Mouse (Mus musculus): Measurements from ENCODE around the gene Gdf15. TPM values are rescaled to one million over a fixed set of nuclear protein-coding genes. Genes with fewer than 3 reads are reported as not detected.

The Gdf15 gene
- total and polyA plus RNA-seq, 3 experiments, result 0.03 TPM; not detected in 2

DNA sequence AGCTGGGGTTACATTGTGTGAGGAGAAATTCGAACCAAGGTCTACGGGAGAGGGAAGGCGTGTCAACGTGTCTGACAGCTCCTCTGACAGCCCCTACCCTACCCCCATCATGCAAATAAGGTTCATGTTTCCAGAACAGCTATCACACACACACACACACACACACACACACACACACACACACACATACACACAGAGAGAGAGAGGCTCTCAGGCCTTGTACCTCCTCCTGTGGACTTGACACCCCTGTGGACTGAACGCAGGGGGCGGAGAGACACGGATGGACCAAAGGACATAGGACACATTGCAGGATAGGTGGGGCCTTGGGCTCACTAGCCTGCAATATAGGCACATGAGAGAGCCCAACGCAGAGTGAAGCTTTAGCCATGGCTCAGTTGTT, 4.6 kb upstream of the Gdf15 start:
- Histone ChIP-seq H3K4me3 (ENCODE audit: low read depth, low read length) (no peak overlapping the region), H3K27me3 (ENCODE audit: insufficient read depth, low read length) (no peaks in the 10 kb centered on the region), H3K9me3 (replicated peaks) (peaks cover 10% of the 10 kb centered on the region), H3K36me3 (replicated peaks) (no peaks in the 10 kb centered on the region), H3K4me1 (ENCODE audit: insufficient read depth, low read depth, low read length) (peaks cover 44% of the 10 kb centered on the region)
- TF ChIP-seq CTCF (IDR thresholded peaks at IDR 0.05; ENCODE audit: low read depth, low read length), result no peak
- TF ChIP-seq TAL1 (conservative IDR thresholded peaks at IDR 0.05; ENCODE audit: low read depth, low read length), result no peak
- TF ChIP-seq GATA2 (IDR thresholded peaks at IDR 0.05; ENCODE audit: borderline replicate concordance, low read depth, low read length), result no peak
- no peak for TF ChIP-seq GATA1 (IDR thresholded peaks at IDR 0.05; ENCODE audit: borderline replicate concordance, low read length)
- TF ChIP-seq POLR2AphosphoS5 (IDR thresholded peaks at IDR 0.05; ENCODE audit: insufficient replicate concordance, low read depth, low read length), result no peak
- no peak for DNase-seq (ENCODE audit: low spot score)
- no peak for ATAC-seq (ENCODE audit: extremely low read depth, insufficient number of reproducible peaks, low FRiP score, poor library complexity, severe bottlenecking)

DNA sequence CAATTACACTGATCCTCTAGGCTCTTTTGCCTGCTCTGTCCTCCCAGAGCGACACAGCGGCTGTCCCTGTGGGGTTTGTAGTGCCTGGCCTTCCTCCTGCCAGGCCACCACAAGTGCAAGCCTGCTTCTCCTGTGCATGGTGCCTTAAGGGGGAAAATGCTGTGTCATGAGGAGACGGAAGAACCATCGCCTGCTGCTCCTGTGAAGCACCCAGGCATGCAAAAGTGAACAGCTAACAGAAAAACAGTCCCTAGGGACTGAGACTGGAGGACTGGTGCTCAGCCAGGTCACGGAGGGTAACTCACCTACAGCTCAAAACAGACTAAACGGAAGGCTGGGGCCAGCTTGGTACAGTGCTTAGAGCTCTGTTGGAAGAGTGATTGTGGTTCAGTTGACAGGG, 3.3 kb upstream of the Gdf15 start:
- H3K4me3 ChIP-seq (ENCODE audit: low read depth, low read length), result peak overlapping the region; percentile 34; the same call in 1 of the 2 replicates
- peaks cover 15% of the 10 kb centered on the region for H3K9me3 ChIP-seq (replicated peaks)
- no peak for TF ChIP-seq GATA1 (IDR thresholded peaks at IDR 0.05; ENCODE audit: borderline replicate concordance, low read length)
- no peak for TF ChIP-seq CTCF (IDR thresholded peaks at IDR 0.05; ENCODE audit: low read depth, low read length)
- no peak for TF ChIP-seq GATA2 (IDR thresholded peaks at IDR 0.05; ENCODE audit: borderline replicate concordance, low read depth, low read length)
- no peak for TF ChIP-seq TAL1 (conservative IDR thresholded peaks at IDR 0.05; ENCODE audit: low read depth, low read length)
- no peak for TF ChIP-seq POLR2AphosphoS5 (IDR thresholded peaks at IDR 0.05; ENCODE audit: insufficient replicate concordance, low read depth, low read length)
- no peaks in the 10 kb centered on the region for H3K27me3 ChIP-seq (ENCODE audit: insufficient read depth, low read length)
- peaks cover 57% of the 10 kb centered on the region for H3K4me1 ChIP-seq (ENCODE audit: insufficient read depth, low read depth, low read length)
- DNase-seq (ENCODE audit: low spot score) (peak; percentile 64), ATAC-seq (ENCODE audit: extremely low read depth, insufficient number of reproducible peaks, low FRiP score, poor library complexity, severe bottlenecking) (peak; percentile 89)
- H3K36me3 ChIP-seq (replicated peaks), result no peaks in the 10 kb centered on the region

DNA sequence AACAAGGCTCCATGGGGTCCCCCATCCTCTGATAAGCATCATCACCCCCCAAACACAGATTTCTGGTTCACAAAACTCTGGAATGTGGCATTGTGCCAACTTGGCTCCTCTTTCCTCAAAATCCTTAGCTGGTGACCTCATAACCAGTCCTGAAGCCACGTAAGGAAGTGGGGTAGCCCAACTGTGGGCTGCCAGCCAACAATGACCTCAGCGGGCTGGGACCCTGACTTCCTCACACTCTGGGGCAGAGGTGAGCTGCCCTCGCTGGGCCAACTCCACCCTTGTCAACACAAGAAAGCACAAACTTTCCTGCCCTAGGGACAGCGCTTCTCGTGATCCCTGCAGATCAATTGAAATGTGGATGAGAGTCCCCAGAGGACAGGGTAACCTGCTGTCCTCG, 1.8 kb upstream of the Gdf15 start:
- Histone ChIP-seq H3K9me3 (replicated peaks) (peaks cover 15% of the 10 kb centered on the region), H3K27me3 (ENCODE audit: insufficient read depth, low read length) (no peaks in the 10 kb centered on the region), H3K36me3 (replicated peaks) (no peaks in the 10 kb centered on the region), H3K4me3 (ENCODE audit: low read depth, low read length) (no peak overlapping the region), H3K4me1 (ENCODE audit: insufficient read depth, low read depth, low read length) (peaks cover 71% of the 10 kb centered on the region)
- DNase-seq (ENCODE audit: low spot score) (peak; percentile 30), ATAC-seq (ENCODE audit: extremely low read depth, insufficient number of reproducible peaks, low FRiP score, poor library complexity, severe bottlenecking) (no peak)
- no peak for TF ChIP-seq CTCF (IDR thresholded peaks at IDR 0.05; ENCODE audit: low read depth, low read length)
- no peak for TF ChIP-seq POLR2AphosphoS5 (IDR thresholded peaks at IDR 0.05; ENCODE audit: insufficient replicate concordance, low read depth, low read length)

DNA sequence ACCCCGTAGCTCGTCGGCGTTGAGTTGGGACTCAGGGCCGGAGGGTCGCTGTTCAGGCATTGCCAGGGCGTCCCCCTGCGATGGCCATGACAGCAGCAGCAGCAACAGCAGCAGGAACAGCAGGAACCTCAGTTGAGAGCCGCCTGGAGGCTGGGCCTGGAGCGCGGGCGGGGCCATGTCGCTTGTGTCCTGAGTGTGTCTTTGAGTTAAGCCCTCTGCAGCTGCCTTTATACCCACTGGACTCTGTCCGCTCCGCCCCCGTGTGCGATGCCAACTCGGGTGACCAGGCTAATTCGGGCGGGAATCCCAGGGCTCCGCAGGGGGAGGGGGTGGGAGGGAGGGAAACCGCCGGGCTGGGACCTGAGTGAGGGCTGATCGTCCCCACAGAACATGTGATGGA, 820 bp downstream of the Gdf15 start:
- Histone ChIP-seq H3K36me3 (replicated peaks) (no peaks in the 10 kb centered on the region), H3K27me3 (ENCODE audit: insufficient read depth, low read length) (no peaks in the 10 kb centered on the region), H3K4me3 (ENCODE audit: low read depth, low read length) (no peak overlapping the region), H3K4me1 (ENCODE audit: insufficient read depth, low read depth, low read length) (peaks cover 54% of the 10 kb centered on the region), H3K9me3 (replicated peaks) (peaks cover 15% of the 10 kb centered on the region)
- DNase-seq (ENCODE audit: low spot score) (no peak), ATAC-seq (ENCODE audit: extremely low read depth, insufficient number of reproducible peaks, low FRiP score, poor library complexity, severe bottlenecking) (no peak)
- no peak for TF ChIP-seq TAL1 (conservative IDR thresholded peaks at IDR 0.05; ENCODE audit: low read depth, low read length)
- no peak for TF ChIP-seq GATA1 (IDR thresholded peaks at IDR 0.05; ENCODE audit: borderline replicate concordance, low read length)
- no peak for TF ChIP-seq GATA2 (IDR thresholded peaks at IDR 0.05; ENCODE audit: borderline replicate concordance, low read depth, low read length)
- TF ChIP-seq CTCF (IDR thresholded peaks at IDR 0.05; ENCODE audit: low read depth, low read length), result no peak
- no peak for TF ChIP-seq POLR2AphosphoS5 (IDR thresholded peaks at IDR 0.05; ENCODE audit: insufficient replicate concordance, low read depth, low read length)

DNA sequence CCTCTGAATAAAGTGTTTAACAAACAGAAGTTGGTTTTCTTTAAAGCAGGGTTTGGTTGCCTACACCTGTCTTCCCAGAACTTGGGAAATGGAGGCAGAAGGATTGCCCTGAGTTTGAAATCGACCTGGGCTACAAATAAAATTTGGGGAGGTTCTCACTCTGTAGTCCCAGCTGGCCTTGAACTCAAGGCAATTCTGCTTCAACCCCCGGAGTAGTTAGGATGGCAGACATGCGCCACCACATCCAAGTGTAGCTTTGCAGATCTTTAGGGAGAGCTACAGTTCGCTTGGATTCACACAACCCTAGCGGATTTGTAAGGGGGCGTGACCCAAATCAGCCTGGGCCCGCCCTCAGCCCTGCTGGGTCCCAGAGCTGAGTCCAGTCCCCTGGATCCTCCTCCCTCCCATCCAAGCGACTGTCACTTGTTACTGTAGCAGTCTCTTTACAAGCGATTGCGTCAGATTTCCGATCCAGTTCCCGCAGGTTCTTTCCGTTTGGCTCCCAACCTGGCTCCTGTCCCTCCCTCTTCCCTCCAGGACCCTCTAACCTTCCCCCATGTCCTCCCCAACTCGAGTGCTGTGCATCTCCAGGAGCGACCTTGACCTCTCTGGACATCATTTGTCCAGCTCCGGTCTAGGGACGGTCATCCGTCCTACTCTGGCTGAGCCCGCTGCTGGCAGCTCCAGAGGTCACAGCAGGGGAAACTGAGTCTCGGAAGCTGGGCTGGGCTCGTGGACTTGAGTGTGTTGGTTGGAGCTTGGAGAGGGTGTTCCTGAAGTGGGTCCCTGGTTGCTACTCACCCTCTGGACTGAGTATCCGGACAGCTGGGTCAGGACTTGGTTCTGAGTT, 1.5 kb downstream of the Gdf15 start:
- TF ChIP-seq TAL1 (conservative IDR thresholded peaks at IDR 0.05; ENCODE audit: low read depth, low read length) (no peak), POLR2AphosphoS5 (IDR thresholded peaks at IDR 0.05; ENCODE audit: insufficient replicate concordance, low read depth, low read length) (no peak)
- no peak overlapping the region for H3K4me3 ChIP-seq (ENCODE audit: low read depth, low read length)
- H3K4me1 ChIP-seq (ENCODE audit: insufficient read depth, low read depth, low read length), result peaks cover 50% of the 10 kb centered on the region
- H3K36me3 ChIP-seq (replicated peaks), result no peaks in the 10 kb centered on the region
- no peaks in the 10 kb centered on the region for H3K27me3 ChIP-seq (ENCODE audit: insufficient read depth, low read length)
- H3K9me3 ChIP-seq (replicated peaks), result peaks cover 15% of the 10 kb centered on the region
- no peak for ATAC-seq (ENCODE audit: extremely low read depth, insufficient number of reproducible peaks, low FRiP score, poor library complexity, severe bottlenecking)
- DNase-seq (ENCODE audit: low spot score), result peak; percentile 43

DNA sequence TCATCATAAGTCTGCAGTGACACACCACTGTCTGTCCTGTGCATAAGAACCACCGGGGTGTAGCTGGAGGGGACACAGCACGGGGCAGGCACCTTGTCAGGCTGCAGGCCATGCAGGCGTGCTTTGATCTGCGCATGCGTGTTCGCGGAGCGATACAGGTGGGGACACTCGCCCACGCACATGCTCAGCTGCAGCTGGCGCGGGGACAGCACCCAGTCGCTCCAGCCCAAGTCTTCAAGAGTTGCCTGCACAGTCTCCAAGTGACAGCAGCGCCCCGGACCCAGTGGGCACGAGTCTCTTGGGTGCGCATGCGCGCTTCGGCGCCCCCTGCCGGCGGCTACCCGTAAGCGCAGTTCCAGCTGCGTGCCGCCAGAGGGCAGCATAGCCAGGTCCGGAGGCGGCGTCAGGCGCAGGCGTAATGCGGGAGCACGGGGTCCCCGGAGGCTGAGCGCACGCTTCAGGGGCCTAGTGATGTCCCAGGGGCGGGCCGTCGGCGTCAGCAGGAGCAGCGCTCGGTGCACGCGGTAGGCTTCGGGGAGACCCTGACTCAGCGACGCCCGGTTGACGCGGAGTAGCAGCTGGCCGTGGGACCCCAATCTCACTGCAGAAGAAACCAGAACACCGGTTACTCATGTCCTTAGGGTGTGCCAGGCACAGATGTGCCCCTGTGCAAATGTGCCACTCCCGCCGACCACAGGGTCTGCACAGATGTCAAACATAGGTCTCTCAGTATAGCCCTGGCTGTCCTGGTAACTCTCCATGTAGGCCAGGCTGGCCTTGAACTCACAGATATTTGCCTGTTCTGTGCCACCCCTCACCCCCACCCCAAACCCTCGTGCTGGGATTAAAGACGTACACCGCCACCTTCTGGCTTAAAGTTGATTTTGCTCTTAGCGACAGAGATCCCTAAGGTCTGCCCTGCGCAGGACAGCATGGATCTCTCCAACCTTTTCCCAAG, 2.4 kb downstream of the Gdf15 start:
- Histone ChIP-seq H3K4me3 (ENCODE audit: low read depth, low read length) (peak overlapping the region; percentile 76), H3K36me3 (replicated peaks) (no peaks in the 10 kb centered on the region), H3K9me3 (replicated peaks) (peaks cover 15% of the 10 kb centered on the region), H3K4me1 (ENCODE audit: insufficient read depth, low read depth, low read length) (peaks cover 43% of the 10 kb centered on the region), H3K27me3 (ENCODE audit: insufficient read depth, low read length) (no peaks in the 10 kb centered on the region)
- ATAC-seq (ENCODE audit: extremely low read depth, insufficient number of reproducible peaks, low FRiP score, poor library complexity, severe bottlenecking) (peak; percentile 60), DNase-seq (ENCODE audit: low spot score) (peak; percentile 76)
- TF ChIP-seq POLR2AphosphoS5 (IDR thresholded peaks at IDR 0.05; ENCODE audit: insufficient replicate concordance, low read depth, low read length), result no peak
- no peak for TF ChIP-seq TAL1 (conservative IDR thresholded peaks at IDR 0.05; ENCODE audit: low read depth, low read length)
- TF ChIP-seq CTCF (IDR thresholded peaks at IDR 0.05; ENCODE audit: low read depth, low read length), result peak; percentile 99
- no peak for TF ChIP-seq GATA2 (IDR thresholded peaks at IDR 0.05; ENCODE audit: borderline replicate concordance, low read depth, low read length)
- TF ChIP-seq GATA1 (IDR thresholded peaks at IDR 0.05; ENCODE audit: borderline replicate concordance, low read length), result no peak

Data from G1E (cell line).